Mouse (Mus musculus): Measurements from ENCODE around the gene Cdc25b.
A peak's percentile ranks its signal among the peaks of the same experiment; 100 is the strongest.

The Cdc25b gene

DNA sequence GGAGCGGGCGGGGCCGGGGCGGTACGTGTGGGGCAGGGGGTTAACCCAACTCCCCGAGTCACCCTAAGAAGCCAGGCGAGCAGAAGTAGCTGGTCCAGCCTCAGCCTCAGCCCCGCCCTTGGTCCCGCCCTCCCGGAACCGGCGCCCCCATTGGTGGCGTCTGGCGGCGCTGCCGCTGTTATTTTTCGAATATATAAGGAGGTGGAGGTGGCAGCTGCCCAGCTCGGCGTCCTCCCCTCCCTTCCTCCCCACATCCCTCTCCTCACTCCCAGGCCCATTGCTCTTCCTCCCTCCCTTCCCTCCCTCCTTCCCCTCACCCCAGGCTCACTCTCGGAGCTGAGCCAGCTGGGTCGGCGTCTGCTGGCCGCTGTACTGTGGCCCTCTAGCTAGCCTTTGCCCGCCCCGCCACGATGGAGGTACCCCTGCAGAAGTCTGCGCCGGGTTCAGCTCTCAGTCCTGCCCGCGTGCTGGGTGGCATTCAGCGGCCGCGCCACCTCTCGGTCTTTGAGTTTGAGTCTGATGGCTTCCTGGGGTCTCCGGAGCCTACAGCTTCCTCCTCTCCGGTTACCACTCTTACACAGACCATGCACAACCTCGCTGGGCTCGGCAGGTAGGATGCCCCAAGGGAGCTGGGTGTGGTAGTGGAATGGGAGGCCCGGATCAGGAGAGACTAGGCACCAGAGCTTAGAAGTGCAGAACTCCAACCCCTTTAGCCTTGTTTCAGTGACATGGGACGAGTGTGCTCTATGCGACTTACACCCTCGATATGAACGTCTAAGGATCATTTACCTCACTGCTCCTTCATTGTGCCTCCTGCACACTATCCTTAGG lies at the start of gene Cdc25b, which contains the start of gene Spef1:
Cdc25b (plus strand) TSS at position 179 of the 831 bp plus-strand sequence.
Spef1 (minus strand) TSS at position 512 of the 831 bp plus-strand sequence.
- DNase-seq = peak; percentile 82

DNA sequence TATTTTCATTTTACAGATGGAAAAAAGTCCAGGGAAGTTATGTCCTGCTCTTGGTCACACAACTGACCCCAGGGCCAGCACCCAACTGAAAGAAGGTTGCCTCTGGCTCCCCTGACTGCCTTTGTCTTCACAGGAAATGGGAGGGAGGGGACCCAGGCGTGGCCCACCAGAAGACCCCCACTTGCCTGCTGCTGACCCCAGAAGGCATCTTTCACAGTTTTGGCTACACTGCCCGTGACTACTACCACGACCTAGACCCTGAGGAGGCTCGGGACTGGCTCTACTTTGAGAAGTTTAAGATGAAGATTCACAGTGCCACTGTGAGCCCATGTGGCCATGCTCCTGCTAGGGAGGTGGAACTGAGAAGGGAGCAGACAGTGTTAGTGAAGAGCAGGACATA lies 48.5 kb upstream of the Cdc25b start:
- DNase-seq = no peak

DNA sequence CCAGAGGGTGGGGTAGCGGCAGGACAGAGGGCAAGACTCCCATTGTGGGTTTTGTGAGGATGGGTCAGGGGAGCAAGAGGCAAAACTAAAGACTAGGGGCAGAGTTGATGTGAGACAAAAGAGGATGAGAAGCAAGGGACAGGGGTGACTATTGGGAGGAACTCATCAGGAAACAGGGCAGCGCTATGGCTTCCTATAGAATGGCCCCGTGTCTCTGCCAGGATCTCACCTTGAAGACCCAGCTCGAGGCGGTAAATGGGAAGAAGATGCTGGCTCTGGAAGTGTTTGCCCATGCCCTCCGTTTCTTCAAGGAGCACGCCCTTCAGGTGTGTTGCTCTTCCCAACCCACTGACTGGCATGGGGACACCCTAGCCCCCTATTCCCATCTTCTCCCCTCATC lies 48.0 kb upstream of the Cdc25b start:
- DNase-seq = no peak

GRCm38 (mm10) chr2:131139287-131139686 lies 47.5 kb upstream of the Cdc25b start:
- no peak for DNase-seq

- no peak for DNase-seq
Observed at GRCm38 (mm10) chr2:131139886-131140532, 46.7 kb upstream of the Cdc25b start.

DNA sequence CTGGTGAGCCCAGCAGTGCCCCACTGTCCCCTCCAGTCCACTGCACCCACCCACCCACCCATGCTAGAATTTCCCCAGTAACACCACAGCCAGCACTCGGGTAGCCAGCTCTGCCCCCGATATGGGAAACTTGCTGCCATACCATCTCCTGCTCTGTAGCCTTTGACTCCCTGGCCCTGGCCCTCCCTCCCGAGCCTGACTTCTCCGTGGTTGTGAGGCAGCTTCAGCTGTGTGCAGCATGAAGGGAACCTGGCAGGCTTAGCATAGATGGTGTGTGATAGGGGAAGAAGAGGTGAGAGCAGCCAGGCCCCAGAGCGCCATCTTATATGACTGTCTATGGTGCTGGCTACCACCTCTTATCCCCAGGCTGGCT lies 46.2 kb upstream of the Cdc25b start:
- no peak for DNase-seq

DNA sequence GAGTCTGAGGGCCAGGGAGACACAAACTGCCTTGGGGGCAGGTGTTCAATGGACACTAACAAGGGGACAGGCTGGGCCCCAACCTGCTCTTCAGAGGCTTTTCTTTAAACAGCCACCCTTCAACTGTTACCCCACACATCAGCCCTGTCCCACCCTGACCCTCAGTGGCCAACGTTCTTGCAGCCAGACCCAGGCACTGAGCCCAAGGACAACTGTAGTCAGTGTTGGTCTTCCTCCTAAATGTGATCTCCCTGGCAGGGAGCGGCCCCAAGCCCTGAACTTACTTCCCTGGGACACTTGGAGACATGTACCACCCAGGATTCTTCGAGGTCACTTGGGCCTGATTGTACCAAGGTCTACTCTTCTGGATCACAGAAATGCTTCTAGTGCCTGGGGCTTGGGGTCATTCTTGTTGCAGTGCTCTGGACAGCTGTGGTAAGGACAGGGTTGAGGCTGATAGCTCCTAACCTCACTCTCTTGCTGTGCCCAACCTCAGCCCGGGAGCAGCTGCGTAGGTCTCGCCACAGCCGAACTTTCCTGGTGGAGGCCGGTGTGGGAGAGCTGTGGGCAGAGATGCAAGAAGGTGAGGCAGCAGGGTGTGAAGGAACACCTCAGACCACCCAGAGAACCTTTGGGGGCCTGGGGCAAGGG lies 45.3 kb upstream of the Cdc25b start:
- no peak for DNase-seq

GRCm38 (mm10) chr2:131142592-131142991 lies 44.2 kb upstream of the Cdc25b start:
- peak; percentile 64 for DNase-seq

- DNase-seq = no peak
Observed at GRCm38 (mm10) chr2:131143007-131143780, 43.6 kb upstream of the Cdc25b start.

- DNase-seq = no peak
Observed at GRCm38 (mm10) chr2:131145121-131145520, 41.6 kb upstream of the Cdc25b start.

- DNase-seq = no peak
Observed at GRCm38 (mm10) chr2:131145536-131145935, 41.2 kb upstream of the Cdc25b start.

GRCm38 (mm10) chr2:131146193-131147042 lies 40.3 kb upstream of the Cdc25b start:
- no peak for DNase-seq

- no peak for DNase-seq
Observed at GRCm38 (mm10) chr2:131147043-131147365, 39.7 kb upstream of the Cdc25b start.

- DNase-seq = no peak
Observed at GRCm38 (mm10) chr2:131148353-131149253, 38.1 kb upstream of the Cdc25b start.

DNA sequence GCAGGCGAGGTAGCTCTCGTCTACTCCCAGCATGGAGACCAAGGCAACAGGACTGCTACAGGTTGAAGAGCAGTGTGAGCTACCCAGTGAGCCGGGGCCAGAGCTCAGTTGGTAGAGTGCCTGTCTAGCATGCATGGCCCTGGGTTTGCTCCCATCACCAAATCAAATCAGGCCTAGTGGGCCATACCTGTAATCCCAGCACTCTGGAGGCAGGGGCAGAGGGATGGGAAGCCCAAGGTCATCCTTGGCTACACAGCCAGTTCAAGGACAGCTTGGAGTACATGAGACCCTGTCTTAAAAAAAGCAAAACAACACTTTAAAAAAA lies 37.5 kb upstream of the Cdc25b start:
- no peak for DNase-seq

DNA sequence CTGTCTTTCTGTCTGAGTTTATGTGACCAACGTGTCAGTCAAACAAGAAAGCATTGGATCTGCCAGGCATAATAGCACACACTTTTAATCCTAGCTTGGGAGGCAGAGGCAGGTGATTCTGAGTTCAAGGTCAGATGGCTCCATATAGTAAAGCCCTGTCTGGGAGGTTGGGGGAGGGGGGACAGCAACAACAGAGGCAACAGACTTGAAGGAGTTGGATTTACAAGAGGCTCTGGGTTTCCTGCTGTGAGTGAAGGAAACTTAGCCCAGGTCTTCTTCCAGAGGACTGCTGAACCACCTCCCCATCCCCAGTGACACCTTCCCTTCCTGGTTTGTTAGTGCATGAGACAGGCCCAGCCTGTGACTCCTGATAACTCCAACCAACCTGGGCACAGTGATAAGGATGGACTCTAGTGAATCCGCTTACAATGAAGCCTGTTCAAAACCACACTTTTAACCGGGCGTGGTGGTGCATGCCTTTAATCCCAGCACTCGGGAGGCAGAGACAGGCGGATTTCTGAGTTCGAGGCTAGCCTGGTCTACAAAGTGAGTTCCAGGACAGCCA lies 34.5 kb upstream of the Cdc25b start:
- no peak for DNase-seq

DNA sequence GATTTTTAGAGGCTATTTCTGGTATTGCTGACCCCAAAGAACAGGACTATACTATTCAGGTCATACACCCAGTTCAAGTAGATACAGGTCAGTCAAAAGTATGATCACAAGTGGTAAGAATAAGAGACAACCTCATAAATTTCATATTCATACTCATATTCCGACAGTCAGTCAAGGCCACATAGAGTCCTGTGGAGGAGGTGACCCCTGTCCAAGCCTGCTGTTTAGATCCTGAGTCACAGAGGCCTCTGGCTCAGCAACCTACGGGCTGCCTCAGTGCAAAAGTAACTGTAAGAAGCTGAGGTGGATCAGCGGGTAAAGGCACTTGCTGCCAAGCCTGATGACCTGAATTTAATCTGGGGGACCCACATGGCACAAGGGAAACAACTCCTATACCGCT lies 32.7 kb upstream of the Cdc25b start:
- no peak for DNase-seq

DNA sequence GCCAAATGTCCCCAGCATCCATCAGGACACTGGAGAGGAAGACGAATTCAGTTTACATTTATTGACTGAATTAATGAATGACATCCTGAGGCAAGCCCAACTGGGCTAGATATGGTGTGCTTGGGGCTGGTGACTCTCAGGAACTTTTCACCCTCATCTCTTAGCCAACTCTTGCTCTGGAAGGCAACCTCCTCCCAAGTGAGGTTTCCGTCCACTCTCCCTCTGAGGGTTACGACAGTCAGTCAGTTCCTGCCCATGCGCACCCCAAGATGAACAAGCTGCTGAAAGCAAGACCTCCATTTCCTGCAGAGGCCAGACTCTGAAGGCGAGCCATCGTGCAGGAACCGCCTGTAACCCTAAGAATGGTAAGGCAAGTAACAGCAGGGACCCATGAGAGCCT lies 29.8 kb upstream of the Cdc25b start:
- no peak for DNase-seq

- DNase-seq = no peak
Observed at GRCm38 (mm10) chr2:131159491-131159910, 27.2 kb upstream of the Cdc25b start.

- peak; percentile 95 for DNase-seq
Observed at GRCm38 (mm10) chr2:131159938-131160581, 26.7 kb upstream of the Cdc25b start, which contains the start of gene 1700037H04Rik. Gene 1700037H04Rik (minus strand): TSS chr2:131160081.
